ENCODE assay signal across 18 mouse cellular contexts in genomic region chr10:108375796-108376195, GRCm38 (mm10). TPM values are rescaled to one million over a fixed set of nuclear protein-coding genes. Genes with fewer than 3 reads are reported as not detected.
"Had no signal": no experiment of that assay in that cellular context is flagged by ENCODE, and none has a peak within 500 bp of the region (broad histone marks: within the 10 kb centered on the region; RNA-seq: fewer than 3 reads in every experiment).

No protein-coding gene starts in this region.

- H3K36me3 ChIP-seq: limb, embryonic 10.5 days; limb, embryonic 13.5 days; liver, embryonic 12.5 days; liver, embryonic 15.5 days; lung, embryonic 15.5 days had no signal

- H3K4me1 ChIP-seq: limb, embryonic 10.5 days; limb, embryonic 13.5 days; liver, embryonic 12.5 days; liver, embryonic 15.5 days had no signal

- H3K27me3 ChIP-seq: limb, embryonic 13.5 days; liver, embryonic 12.5 days; liver, embryonic 15.5 days; lung, embryonic 15.5 days had no signal

- ATAC-seq: liver, embryonic 12.5 days had no signal

- H3K9ac ChIP-seq: limb, embryonic 13.5 days; liver, embryonic 12.5 days; liver, embryonic 15.5 days; lung, embryonic 15.5 days had no signal

- H3K4me3 ChIP-seq: layer of hippocampus, adult 2 months; limb, embryonic 10.5 days; limb, embryonic 13.5 days; liver, embryonic 12.5 days; liver, embryonic 15.5 days; lung, embryonic 15.5 days had no signal

- H3K27ac ChIP-seq: kidney, postnatal 0 days; layer of hippocampus, adult 2 months; limb, embryonic 10.5 days; limb, embryonic 13.5 days; liver, embryonic 12.5 days; liver, embryonic 15.5 days; lung, embryonic 15.5 days; macrophage; stomach, postnatal 0 days had no signal

- DNase-seq: kidney, adult 9 months; kidney, postnatal 25 days; layer of hippocampus, adult 9-11 months; liver; lung, adult 18-20 months; midbrain, embryonic 14.5 days; thymus, adult 2 months; thymus, postnatal 14 days; thymus, postnatal 4 days had no signal

- H3K9me3 ChIP-seq: limb, embryonic 10.5 days; limb, embryonic 13.5 days; liver, embryonic 12.5 days; liver, embryonic 15.5 days; lung, embryonic 15.5 days had no signal

- H3K4me2 ChIP-seq: limb, embryonic 13.5 days; liver, embryonic 12.5 days; liver, embryonic 15.5 days; lung, embryonic 15.5 days had no signal

RNA-seq across cellular contexts. Expression of gene Pawr, which starts 43.9 kb away (rescaled TPM):
- polyA plus RNA-seq: macrophage had no signal
